Mouse (Mus musculus) hematopoietic stem cell, adult 5-6 weeks (primary cell): ENCODE measurements at regions not wholly inside any gene's neighbourhood (a gene's known extent, or its start where the extent isn't known, plus 50 kb on each side); places are given as distances from the start of the nearest gene placed in this dataset.
A peak's percentile ranks its signal among the peaks of the same experiment; 100 is the strongest.

ENCODE experiments used
- ATAC-seq, 2 experiments: fragments of 125-278 bp in 1 of 2; replicated peaks in 1 of 2; 2 replicates each; pipeline ENCODE4 v1.8.0; 2016 to 2017; ENCODE audit warnings: inconsistent platforms in 2 of 2, mild to moderate bottlenecking in 2 of 2, moderate number of reproducible peaks in 2 of 2, low read depth in 1 of 2, moderate TSS enrichment in 1 of 2; ENCODE audit not compliant: low FRiP score in 2 of 2, poor library complexity in 2 of 2, severe bottlenecking in 2 of 2, insufficient read depth in 1 of 2, low TSS enrichment in 1 of 2

DNA sequence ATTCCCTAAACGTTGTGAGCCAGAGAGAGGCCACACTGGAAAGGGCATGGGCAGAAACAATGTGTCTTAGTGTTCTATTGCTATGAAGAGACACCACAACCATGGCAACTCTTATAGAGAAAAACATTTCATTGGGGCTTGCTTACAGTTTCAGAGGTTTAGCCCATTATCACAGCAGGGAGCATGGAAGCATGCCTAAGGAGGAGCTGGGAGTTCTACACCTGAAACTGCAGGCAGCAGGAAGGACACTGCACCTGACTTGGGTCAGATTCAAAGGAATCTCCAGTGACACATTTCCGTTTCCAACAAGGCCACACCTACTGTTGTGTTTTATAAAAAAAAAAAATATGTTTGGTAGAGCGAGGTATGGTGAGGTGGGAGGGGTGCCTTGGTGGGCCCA, 115.3 kb downstream of the Mycn start:
- ATAC-seq, result no peak

- no peak for ATAC-seq
Observed at GRCm38 (mm10) chr12:12825842-12826241, 115.9 kb downstream of the Mycn start.

GRCm38 (mm10) chr12:12821473-12821872, 120.2 kb downstream of the Mycn start:
- ATAC-seq, result peak; percentile 52 to 79

DNA sequence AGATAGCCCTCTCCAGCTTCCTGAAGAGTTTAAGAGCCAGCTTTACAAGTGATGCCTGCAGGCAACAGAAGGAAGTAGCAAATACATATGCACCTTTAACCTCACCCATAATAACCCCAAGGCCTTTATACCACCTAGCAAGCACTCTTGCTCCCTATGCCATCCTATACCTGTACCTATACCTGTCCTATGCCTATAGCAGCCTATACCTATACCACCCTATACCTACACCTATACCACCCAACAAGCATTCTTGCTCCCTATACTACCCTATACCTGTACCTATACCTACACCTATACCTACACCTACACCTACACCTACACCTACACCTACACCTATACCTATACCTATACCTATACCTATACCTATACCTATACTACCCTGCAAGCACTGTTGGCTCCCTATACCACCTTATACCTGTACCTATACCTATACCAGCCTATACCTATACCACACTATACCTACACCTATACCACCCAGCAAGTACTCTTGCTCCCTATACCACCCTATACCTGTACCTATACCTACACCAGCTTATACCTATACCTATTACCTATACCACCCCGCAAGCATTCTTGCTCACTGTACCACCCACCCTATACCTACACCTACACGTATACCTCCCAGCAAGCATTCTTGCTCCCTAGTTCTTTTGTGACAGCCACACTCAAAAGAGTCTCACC, 120.9 kb downstream of the Mycn start:
- ATAC-seq, result no peak

- no peak for ATAC-seq
Observed at GRCm38 (mm10) chr12:12819746-12820145, 122.0 kb downstream of the Mycn start.

GRCm38 (mm10) chr12:12814693-12815092, 127.0 kb downstream of the Mycn start:
- no peak for ATAC-seq

DNA sequence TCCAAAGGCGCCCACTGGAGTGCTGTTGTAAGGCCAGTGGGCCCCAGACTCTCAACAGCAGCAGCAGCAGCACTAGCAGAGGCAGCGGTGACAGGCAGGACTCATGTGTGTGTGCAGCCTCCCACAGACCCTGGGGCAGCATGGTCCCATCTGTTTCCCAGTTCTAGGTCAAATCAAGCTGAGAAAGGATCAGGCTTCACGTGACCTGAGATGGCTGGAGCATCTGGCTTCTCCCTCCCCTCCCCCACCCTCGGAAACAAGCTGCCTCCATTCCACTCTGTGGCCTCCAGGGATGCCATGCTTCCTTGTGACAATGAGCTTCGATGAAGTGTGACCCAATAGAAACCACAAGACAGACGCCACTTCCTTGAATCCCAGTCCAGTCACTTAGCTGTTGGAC, 128.8 kb downstream of the Mycn start:
- ATAC-seq, result no peak

- ATAC-seq, result no peak
Observed at GRCm38 (mm10) chr12:12810943-12811342, 130.8 kb downstream of the Mycn start.

DNA sequence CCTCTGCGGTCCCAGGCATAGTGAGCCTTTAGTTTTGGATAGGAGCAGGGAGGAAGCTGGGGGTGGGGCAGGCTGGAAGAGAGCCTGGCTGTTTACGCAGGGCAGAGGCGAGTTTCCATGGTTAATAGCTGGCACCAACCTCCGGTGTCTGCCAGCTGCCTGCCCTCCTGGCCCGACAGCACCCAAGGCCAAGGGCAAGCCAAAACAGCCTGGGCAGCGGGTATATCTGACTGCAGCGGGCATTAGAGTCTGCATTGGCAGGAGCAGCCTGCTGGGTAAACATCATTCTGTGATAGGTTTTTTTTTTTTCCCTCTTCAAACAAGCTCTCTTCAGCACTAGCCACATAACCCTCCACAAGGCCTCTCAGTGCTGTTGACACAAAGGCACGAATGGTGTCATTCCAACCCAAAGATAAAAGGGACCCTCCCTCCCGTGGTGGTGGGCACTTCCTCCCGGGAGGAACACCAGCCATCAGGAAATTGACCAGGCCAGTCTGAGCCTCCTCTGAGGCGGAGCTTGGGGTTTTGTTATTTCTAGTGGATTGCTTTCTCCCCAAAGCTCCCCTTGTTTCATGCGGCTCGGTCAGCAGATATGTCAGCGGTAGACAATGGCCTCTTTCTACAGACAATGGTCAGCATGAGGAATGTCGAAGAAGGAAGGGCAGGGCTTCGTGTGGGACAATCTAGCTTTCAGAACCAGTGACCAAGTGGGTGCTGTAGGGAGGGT, 131.4 kb downstream of the Mycn start:
- peak; percentile 95 to 96 for ATAC-seq

- no peak for ATAC-seq
Observed at GRCm38 (mm10) chr12:12808120-12808519, 133.6 kb downstream of the Mycn start.

DNA sequence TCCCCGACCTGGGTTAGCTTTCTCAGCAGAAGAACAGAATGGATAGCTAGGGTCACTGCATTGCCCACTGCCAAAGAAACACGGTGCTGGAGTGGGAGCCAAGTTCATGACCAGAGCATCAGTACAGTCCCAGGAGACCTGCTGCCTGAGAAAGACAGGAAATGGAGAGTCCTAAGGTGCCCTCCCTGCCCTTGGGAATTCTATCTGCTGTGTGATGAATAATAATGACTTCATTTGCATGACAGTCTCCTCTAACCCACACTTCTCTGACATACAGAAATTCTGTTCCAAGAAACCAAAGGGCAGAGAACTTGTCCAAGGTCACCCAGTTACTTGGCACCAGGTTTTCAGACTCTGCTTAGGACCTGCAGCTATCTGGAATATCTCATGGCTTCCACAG, 138.1 kb downstream of the Mycn start:
- no peak for ATAC-seq

DNA sequence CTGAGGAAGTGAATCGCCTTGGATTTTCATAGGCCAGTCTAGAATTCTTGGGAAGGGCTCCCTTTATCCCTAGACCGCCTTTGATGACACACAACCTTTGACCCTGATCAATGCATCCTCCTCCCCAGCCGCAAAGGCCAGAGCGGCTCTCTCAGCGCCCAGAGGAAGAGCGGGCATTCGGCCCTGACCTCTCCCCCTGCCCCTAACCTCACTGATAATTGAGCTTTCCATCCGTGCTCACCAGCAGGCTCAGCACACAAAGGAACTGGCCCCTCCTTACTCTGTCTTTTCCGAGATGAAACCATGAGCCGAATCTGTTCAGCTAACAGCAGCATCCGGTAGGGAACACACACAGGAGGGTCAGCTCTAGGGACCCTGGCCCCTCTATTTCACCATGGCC, 139.3 kb downstream of the Mycn start:
- no peak for ATAC-seq

DNA sequence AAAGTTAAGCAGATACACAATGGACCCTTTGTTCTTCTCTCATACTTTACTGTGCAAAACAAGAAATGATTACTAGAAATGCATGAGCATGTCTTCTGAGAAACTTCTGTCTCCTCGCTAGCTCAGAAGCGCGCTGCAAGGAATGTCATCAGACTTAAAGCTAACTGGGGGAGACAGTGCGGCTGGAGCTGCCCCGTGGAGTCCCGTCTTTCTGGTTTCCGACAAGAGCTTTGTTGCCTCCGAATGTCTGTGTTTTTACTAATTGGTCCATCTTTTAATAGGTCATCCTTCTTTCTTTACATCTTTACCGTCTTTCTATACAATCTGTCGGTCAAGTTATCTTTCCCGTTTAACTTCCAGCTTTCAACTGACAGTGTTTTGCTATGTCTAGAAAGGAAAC, 140.0 kb downstream of the Mycn start:
- ATAC-seq, result no peak

GRCm38 (mm10) chr12:12800120-12800519, 141.6 kb downstream of the Mycn start:
- ATAC-seq, result no peak

- ATAC-seq, result no peak
Observed at GRCm38 (mm10) chr12:12789052-12789451, 152.7 kb downstream of the Mycn start.

DNA sequence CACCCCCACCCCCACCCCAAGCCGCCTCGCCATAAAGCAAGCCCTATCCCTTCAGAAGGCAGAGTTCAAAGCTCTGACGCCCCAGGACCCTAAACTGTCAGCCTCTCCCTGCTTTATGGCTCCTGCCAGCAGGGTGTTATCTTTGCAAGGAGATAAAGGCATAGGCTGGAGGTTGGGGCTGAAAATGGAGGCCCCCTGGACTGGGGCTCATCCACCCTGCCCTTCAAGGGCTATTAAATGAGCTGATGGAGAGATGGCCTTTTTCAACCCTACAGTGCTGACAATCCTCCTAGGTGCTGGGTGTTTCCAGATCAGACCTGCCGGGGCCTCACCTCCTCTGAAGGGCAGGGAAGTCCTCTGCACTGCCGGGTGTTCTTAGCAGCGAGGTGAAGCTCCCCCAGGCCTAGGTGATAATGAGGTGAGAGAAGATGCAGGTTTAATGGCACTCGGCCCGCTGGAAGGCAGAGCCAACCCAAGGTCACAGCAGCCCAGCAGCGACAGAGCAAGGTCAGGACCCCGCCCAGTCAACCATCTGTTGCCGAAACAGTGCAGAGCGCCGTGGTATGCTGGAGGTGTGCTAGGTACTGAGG, 153.4 kb downstream of the Mycn start:
- ATAC-seq, result no peak

- ATAC-seq, result 0 out of 4 replicates have a peak, but pooled peaks of 1 of the 2 experiments have one; percentile 32
Observed at GRCm38 (mm10) chr12:12787608-12788262, 154.0 kb downstream of the Mycn start.

DNA sequence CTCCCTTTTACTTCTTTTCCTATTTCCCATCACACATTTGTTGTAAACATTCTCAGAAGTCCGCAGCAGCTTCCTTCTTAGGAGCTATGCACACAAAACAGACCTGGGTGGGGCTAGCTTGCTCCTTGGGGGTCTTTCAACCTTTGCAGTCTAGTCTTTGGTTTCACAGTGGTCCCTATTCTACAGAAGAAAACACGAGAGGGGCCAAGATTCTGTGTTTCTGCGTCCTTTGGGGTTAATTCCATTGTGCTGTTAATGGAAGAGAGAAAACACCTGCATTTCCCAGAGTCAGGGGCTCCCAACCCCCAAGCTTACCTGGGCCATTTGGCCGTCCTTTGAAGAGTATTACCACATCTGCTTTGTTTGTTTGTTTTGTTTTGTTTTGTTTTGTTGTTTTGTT, 154.6 kb downstream of the Mycn start:
- no peak for ATAC-seq
